Mouse (Mus musculus): Measurements from ENCODE around the gene Snx20.
A peak's percentile ranks its signal among the peaks of the same experiment; 100 is the strongest.

Snx20 gene

DNA sequence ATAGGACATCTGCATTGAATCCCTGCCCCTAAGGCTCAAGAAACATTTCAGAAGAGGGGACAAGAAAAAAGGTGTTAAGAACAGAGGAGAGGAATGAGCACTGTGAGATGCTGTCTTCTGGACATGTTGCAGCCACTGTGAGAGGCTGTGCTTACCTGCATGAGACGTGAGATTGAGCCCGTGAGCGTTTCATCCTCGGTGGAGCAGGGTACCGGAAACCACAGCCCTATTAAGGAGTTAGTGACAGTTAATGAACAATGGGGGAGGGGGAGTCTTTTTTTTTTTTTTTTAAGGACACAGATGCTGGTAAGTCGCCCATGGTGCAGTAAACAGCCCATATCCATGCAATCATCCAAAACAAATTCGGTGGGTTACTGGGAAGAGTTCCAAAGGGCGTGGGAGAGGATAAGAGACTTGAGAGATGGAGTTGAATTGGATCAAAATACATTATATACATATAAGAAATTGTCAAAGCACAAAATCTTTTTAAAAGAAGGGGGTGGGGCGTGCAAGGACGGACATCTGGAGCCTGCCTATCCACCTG, 32.4 kb downstream of the Snx20 start:
- DNase-seq, result no peak

DNA sequence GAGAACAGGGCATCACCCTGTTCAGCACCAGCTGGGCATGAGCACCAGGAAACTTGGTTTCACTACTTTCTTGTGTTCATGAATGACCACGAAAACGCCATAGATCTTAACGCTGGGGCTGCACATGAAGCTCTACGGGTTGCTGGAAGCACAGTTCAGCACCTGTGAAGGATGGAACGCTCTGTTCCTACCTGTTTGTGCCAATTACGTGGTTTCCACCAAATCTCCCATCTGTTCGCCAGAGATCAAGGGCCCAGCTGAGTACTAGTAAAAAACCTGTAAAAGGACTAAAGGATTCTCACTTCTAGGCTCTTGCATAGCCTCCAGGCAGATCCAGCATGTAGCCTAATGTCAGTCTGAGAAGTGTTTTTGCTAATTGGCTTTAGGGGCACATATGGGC, 36.4 kb downstream of the Snx20 start:
- peak; percentile 41 for DNase-seq

DNA sequence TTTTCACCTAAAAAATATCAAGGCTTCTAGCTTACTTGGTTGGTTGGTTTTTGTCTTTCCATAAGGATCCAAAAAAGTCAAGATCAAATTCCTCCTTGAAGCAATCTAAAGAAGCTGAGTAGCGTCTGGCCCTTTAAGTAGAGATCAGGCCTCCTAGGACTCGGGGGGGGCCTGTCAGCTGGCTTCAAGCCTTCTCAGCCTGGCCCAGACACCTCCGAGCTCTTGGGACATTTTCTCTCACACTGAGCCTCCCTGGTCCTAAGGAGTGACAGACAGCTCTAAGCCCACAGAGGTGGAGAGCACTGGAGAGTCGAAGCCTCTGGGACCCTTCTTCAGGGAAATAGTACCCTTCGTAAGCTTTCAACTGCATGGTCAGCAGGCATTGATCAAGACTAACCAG, 37.4 kb downstream of the Snx20 start:
- no peak for DNase-seq

DNA sequence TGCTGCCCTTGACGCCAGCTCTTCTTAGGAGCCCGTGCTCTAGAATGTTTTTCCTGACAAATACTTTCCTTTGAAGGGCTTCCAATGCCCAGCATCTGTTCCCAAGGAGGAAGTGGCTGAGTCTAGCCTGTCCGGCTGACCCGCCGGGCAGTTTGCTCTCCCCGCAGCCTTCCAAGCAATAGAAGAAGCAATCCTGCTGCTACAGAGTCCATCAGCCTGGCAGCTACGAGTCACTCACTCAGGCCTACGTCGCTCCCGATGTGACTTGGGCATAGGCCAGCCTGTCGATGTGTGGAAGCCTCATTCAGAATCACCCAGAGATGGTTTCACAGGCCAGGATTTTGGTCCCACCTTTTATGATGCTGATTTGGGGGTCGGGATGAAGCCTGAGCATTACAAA, 39.9 kb downstream of the Snx20 start:
- no peak for DNase-seq

DNA sequence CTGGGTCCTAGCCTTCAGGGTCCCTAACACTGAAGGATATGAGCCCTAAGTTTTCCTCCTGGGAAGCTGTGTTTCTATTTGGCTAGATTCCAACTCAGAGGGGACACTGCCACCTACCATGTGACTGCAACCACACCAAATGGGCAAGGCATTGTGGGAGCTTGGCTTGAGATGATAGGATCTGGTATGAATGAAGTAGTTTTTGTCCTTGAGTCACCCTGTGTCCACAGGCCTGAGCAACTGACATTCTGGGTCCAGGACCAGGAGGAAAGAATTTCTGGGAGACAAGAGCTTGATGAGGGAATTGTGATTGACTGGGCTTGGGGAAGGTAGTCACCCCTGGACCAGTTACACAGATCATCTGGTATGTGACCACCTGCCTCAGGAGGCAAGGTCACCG, 42.0 kb downstream of the Snx20 start:
- DNase-seq, result no peak

DNA sequence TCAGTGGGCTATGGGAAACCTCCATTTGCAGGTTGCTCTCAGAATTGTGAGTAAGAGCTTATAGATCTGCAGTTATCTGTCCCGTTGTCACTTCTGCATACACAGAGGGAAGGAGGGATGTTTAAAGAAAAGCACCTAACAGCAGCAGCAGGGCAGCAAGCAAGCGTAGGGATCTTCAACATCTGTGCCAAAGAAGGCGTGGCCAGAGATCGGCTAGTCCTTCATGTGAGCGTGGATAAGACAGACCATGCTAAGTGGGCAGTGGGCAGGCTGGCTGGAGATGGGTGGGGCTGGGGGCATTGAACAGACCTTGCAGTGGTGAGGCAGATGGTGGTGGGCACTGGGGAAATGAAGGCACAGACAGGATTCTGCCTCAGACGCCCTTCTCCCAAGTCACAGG, 45.7 kb downstream of the Snx20 start:
- DNase-seq, result no peak

DNA sequence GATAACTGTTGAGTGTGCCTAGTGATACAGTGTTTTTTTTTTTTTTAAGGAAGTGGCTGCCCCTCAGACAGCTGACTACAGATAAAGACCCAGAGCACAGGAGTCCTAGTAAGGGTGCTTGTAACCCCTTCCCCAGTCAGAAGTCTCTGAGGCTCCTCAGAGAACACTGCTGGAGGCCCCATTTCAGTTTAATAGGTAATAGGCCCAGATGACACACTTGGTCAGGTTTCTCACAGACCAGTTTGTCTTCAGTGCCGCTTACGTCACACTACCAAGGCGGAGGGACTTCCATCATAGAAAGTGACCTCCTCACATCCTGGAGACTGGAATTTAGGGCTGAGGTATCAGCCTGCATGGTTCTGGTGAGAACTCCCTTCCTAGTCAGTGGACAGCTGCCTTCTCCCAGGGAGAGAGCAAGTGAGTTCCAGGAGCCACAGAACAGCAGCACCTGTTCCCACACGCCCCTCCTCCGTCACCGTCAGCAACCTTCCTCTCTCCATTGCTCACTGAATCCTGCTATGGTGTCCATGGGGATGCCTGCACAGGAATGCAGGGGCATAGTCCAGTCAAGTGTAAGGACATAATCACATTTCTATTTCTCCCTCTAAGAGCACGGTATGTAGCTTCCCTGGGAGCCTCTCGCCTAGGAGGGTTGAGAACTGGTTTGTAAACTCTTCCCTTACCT, 47.6 kb downstream of the Snx20 start:
- DNase-seq, result no peak

DNA sequence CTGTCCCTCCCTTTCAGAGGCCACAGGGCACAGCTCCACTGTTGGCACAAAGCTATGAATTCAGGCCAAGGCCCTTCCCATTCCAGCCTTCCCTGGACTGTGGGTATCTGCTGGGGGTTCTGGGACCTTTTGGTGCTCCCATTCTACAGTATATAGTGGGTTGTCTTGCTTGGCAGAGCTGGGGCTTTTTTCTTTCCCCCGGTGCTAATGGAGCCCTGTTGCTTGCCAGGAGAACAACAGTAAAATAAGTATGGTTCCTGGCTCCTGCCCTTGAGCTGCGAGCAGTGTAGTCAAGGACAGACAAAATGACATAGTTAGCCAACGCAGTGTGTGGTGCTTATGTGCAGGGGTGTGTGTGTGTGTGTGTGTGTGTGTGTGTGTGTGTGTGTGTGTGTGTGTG, 52.1 kb downstream of the Snx20 start:
- DNase-seq, result no peak

DNA sequence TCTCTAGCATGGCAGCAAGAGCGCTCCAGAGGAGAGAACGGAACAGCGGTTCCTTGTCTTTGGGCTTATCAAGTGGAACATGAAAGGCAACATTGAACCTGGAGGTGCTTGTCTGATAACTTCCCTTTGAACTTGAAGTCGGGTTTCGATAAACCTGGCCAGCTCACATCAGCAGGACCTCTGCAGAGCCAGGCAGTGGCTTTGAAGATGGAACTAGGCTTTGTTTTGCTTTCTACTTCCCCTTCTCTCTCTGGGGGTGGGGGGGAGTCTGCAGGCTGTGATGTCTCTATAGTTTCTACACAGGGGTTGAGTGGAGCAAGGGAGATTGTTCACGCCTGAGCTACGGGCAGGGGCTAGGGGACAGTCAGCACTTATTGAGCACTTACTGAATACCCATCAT, 55.1 kb downstream of the Snx20 start:
- no peak for DNase-seq

DNA sequence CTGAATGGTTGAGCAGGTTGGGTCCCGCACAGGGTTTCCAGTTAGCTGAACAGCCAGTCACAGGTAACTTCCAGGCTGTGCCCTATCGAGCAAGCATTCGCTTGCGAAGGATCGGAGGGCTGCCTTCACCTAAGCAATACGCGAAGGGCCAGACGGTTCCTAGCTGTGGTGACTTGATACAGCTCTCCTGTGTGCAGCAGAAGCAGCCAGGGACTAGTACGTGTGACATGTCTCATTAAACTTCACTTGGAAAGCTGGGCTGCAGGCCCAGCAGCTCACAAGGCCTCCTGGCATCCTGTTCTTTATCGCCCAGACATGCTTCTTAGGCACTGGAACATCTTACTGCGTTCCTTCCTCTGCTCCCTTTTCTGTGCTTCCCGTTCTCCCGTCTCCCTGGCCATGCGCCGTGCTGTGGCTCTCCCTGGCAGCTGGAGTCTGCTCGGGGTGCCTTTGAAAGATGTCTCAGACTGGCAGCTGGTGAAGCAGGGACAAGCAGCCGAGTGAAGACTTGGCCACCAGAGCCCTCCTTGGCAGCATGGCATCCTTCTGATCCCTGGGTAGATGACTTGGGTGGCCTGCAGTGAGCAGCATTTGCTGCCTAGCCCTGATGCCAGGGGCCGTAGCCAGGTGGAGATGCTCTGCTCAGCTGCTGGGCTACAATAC, 56.1 kb downstream of the Snx20 start:
- peak; percentile 43 for DNase-seq

DNA sequence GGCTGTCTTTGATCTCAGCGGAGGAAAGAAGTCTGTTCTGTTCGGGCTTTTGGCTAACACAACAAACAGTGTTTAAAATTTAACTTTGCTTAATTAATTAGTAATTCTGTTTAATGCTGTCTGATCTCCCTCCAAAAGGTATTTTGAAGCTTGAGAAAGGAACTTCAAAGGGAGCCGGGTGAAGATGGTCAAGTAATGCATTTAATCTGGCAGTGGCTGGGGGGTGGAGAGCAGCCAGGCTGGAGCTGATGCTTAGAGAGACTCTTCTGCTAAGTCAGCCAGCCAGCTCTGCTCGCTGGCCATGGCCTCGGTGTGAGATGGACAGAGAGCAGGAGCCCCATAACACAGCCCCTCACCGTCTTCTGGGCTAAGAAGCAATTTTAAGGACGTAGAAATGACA, 56.7 kb downstream of the Snx20 start:
- no peak for DNase-seq

DNA sequence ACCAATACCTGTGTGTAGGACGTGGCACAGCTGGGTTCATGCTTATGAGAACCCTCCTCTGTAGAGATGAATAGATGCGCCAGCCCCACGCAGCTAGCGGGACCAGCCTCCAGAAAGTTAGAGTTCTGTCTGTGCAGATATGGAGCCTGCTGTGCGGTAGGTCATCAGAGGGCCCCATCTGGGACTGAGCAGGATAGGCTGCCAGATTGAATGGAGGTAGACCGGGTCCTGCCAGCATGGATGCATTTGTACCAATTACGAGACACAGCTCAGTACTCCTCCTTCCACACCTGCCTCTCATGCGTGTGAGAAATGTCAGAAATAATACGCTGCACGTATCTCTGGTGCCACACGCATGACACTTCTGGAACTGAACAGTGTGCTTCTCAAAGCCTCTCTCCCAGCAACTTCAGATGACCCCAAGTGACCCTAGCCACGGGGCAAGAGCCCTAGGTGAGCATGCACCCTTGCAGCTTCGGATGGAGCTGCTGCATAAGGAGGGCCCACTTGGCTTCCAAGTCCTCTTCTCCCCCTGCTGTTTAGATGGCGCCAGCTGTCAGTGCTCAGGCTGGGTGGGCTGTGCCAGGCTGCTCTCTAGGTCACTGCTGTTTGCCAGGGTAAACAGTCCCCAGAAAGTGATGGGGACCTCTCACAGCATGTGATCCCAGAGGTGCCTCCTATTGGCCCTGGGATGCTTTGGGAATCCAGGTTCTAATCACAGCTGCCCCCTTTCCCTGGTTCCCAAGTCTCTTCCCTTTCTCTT, 57.3 kb downstream of the Snx20 start:
- DNase-seq, result no peak

DNA sequence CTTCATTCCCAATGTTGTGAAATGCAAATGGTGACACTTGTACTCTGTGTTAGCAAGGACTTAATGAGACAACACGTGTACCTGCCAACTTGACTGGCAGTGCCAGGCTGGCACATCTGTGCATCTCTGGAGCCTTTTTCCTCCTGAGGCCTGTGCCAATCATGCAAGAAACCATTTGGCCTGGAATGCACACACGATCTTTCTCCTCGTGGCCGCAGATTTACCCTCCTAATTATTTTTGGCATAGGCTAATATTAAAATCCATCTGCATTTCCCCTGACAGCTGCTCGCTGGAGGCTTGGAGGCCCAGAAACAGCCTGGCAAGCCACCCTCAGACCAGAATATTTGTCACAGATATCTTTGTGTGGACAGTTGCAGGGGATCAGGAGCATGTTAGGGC, 58.3 kb downstream of the Snx20 start:
- no peak for DNase-seq

Data from cerebellum, adult 11 months (tissue).